Mouse (Mus musculus) ES-E14 (cell line): Measurements from ENCODE around the gene Tpmt.

Experiments
- CHD2 ChIP-seq: IDR thresholded peaks from 2 replicates; pipeline ENCODE4 v1.6.1; 2014; ENCODE audit warnings: mild to moderate bottlenecking, low read depth, low read length, inconsistent platforms
- HCFC1 ChIP-seq: IDR thresholded peaks from 2 replicates; pipeline ENCODE4 v1.6.1; 2012; ENCODE audit warnings: low read length, inconsistent platforms, borderline replicate concordance; ENCODE audit not compliant: insufficient read depth
- ZC3H11A ChIP-seq: IDR thresholded peaks from 2 replicates; pipeline ENCODE4 v1.6.1; 2012; ENCODE audit warnings: low read depth, mild to moderate bottlenecking, inconsistent platforms, low read length, borderline replicate concordance
- ZNF384 ChIP-seq: IDR thresholded peaks from 2 replicates; pipeline ENCODE4 v1.6.1; 2012; ENCODE audit warnings: low read depth, low read length, inconsistent platforms

- TF ChIP-seq ZC3H11A (no peak), ZNF384 (no peak), CHD2 (no peak), HCFC1 (no peak)
Measured at GRCm38 (mm10) chr13:47037946-47038345, 6.6 kb downstream of the Tpmt start.
